In the genomic region with DNA sequence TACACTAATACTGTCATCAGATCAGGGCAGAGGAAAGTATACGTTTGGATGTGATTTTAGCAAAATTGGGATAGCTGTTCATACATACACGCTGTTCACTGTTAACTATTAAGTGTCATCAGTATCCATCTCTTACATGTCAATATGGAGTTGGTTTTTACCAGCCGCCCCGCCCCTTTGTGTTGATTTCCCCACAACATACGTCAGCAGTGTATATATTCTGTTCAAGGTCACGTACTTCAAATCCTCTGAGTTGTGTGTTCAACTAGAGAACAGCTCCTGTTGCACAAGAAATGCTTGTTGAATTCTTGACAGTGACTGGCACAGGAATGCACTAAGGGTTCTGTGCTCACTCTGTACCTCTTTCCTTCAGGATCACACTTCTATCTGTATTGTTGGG, we compare ENCODE assay signal across 11 mouse cellular contexts. TPM values are rescaled to one million over a fixed set of nuclear protein-coding genes. Genes with fewer than 3 reads are reported as not detected.
A peak's percentile ranks its signal among the peaks of the same experiment; 100 is the strongest.
DNase-seq lines count a peak whose midpoint lies in the region; ATAC-seq and TF ChIP-seq lines count a peak whose summit lies in the region.
"Had no signal": no experiment of that assay in that cellular context is flagged by ENCODE, and none has a peak within 500 bp of the region (broad histone marks: within the 10 kb centered on the region; RNA-seq: fewer than 3 reads in every experiment).

No protein-coding gene starts in this region.

- no peak overlapping the region for H3K9ac ChIP-seq in heart, embryonic 16.5 days (ENCODE audit: low read length)
- H3K9ac ChIP-seq in forebrain, postnatal 0 days = 0 out of 2 replicates have a peak overlapping the region, but pooled peaks have one; percentile 86
- H3K9ac ChIP-seq in liver, embryonic 15.5 days = no peak overlapping the region

- H3K27ac ChIP-seq in heart, embryonic 16.5 days (ENCODE audit: low read length) = no peak overlapping the region
- H3K27ac ChIP-seq in embryonic facial prominence, embryonic 10.5 days (replicated peaks) = no peak overlapping the region
- H3K27ac ChIP-seq in forebrain, postnatal 0 days (ENCODE audit: low read depth, low read length) = no peak overlapping the region
- H3K27ac ChIP-seq in liver, embryonic 15.5 days (replicated peaks) = no peak overlapping the region

- no peak for DNase-seq in heart, postnatal 14 days
- no peak for DNase-seq in embryonic facial prominence, embryonic 10.5 days (ENCODE audit: low spot score)
- no peak for DNase-seq in forebrain, postnatal 0 days
- no peak for DNase-seq in frontal cortex, postnatal 36 days (ENCODE audit: low spot score in 2 of 2)
- DNase-seq in right cerebral cortex, adult 18-20 months = no peak
- DNase-seq in gastrocnemius, postnatal 14 days = no peak
- DNase-seq: cerebellum, postnatal 36 days; gastrocnemius, postnatal 25 days; thymus, adult 18-20 months had no signal

- intact Hi-C loops in heart, postnatal 14 days (cut with DNase I) = no loop called here
- intact Hi-C loops in gastrocnemius, postnatal 14 days (cut with DNase I; ENCODE audit: low total_unique reads) = no loop called here

- no peak for ATAC-seq in heart, embryonic 16.5 days (replicated peaks; ENCODE audit: extremely low read depth, insufficient read depth, low FRiP score)
- ATAC-seq in forebrain, postnatal 0 days = no peak
- no peak for ATAC-seq in liver, embryonic 15.5 days (ENCODE audit: insufficient read depth)

- H3K4me2 ChIP-seq in heart, embryonic 16.5 days (ENCODE audit: low read depth, low read length) = peak overlapping the region; percentile 76
- H3K4me2 ChIP-seq in forebrain, postnatal 0 days (ENCODE audit: low read depth) = peak overlapping the region; percentile 45
- H3K4me2 ChIP-seq in liver, embryonic 15.5 days = peak overlapping the region; percentile 76

- TF ChIP-seq CTCF in forebrain, postnatal 0 days (IDR thresholded peaks at IDR 0.05; ENCODE audit: low read depth) = no peak

- no peak overlapping the region for H3K4me3 ChIP-seq in heart, embryonic 16.5 days (ENCODE audit: low read length)
- H3K4me3 ChIP-seq in embryonic facial prominence, embryonic 10.5 days = peak overlapping the region; percentile 81; the same call in 1 of the 2 replicates
- H3K4me3 ChIP-seq in forebrain, postnatal 0 days (ENCODE audit: low read depth, low read length) = peak overlapping the region; percentile 81
- no peak overlapping the region for H3K4me3 ChIP-seq in liver, embryonic 15.5 days (replicated peaks)

- WGBS in heart, embryonic 16.5 days = 82% methylated on average over 6 of the region's 6 CpGs
- WGBS in embryonic facial prominence, embryonic 10.5 days = 92% methylated on average over 6 of the region's 6 CpGs
- WGBS in forebrain, postnatal 0 days = 79% methylated on average over 6 of the region's 6 CpGs
- WGBS in liver, embryonic 15.5 days (ENCODE audit: insufficient replicate concordance) = 81% methylated on average over 6 of the region's 6 CpGs

- H3K9me3 ChIP-seq in heart, embryonic 16.5 days (replicated peaks; ENCODE audit: control insufficient read depth, low read length) = no peaks in the 10 kb centered on the region
- no peaks in the 10 kb centered on the region for H3K9me3 ChIP-seq in embryonic facial prominence, embryonic 10.5 days
- H3K9me3 ChIP-seq in forebrain, postnatal 0 days (ENCODE audit: low read length) = no peaks in the 10 kb centered on the region
- H3K9me3 ChIP-seq in liver, embryonic 15.5 days (replicated peaks) = no peaks in the 10 kb centered on the region

- H3K36me3 ChIP-seq in heart, embryonic 16.5 days (ENCODE audit: control insufficient read depth, insufficient read depth) = no peaks in the 10 kb centered on the region
- no peaks in the 10 kb centered on the region for H3K36me3 ChIP-seq in embryonic facial prominence, embryonic 10.5 days (replicated peaks)
- no peaks in the 10 kb centered on the region for H3K36me3 ChIP-seq in forebrain, postnatal 0 days (ENCODE audit: insufficient read depth)
- no peaks in the 10 kb centered on the region for H3K36me3 ChIP-seq in liver, embryonic 15.5 days (replicated peaks)

- H3K27me3 ChIP-seq in heart, embryonic 16.5 days (ENCODE audit: control insufficient read depth, insufficient read depth, low read length) = no peaks in the 10 kb centered on the region
- peaks cover 11% of the 10 kb centered on the region; the same call in 1 of the 2 replicates for H3K27me3 ChIP-seq in embryonic facial prominence, embryonic 10.5 days (replicated peaks; ENCODE audit: low read depth, poor library complexity, severe bottlenecking)
- H3K27me3 ChIP-seq in forebrain, postnatal 0 days (ENCODE audit: insufficient read depth, low read length) = no peaks in the 10 kb centered on the region
- H3K27me3 ChIP-seq in liver, embryonic 15.5 days = peaks cover 11% of the 10 kb centered on the region

- peaks cover 4% of the 10 kb centered on the region; the same call in 1 of the 2 replicates for H3K4me1 ChIP-seq in heart, embryonic 16.5 days (ENCODE audit: control insufficient read depth, insufficient read depth, low read length)
- peaks cover 19% of the 10 kb centered on the region for H3K4me1 ChIP-seq in embryonic facial prominence, embryonic 10.5 days
- H3K4me1 ChIP-seq in forebrain, postnatal 0 days (ENCODE audit: insufficient read depth) = peaks cover 12% of the 10 kb centered on the region; the same call in 1 of the 2 replicates
- H3K4me1 ChIP-seq in liver, embryonic 15.5 days (replicated peaks) = peaks cover 17% of the 10 kb centered on the region

RNA-seq across cellular contexts. Expression of a gene that starts 8.2 kb away (rescaled TPM):
- 15.1 and 18.3 TPM in 2 replicates for polyA plus RNA-seq in heart, embryonic 16.5 days (2015; fragmentation: Nextera tagmentation; extraction: Ambion mirVana)
- total RNA-seq in heart, postnatal 14 days (2021) = 10 to 100 TPM in 1 of 2 experiments, 1 to 10 TPM in 1; 7.7 to 10.7 TPM
- polyA plus RNA-seq in embryonic facial prominence, embryonic 10.5 days (2016; fragmentation: Nextera tagmentation; extraction: Ambion mirVana) = 31.4 and 33.4 TPM in 2 replicates
- total RNA-seq in forebrain, postnatal 0 days (2014; rRNA removed) = 57.6 and 60.9 TPM in 2 replicates
- 38.4 and 45.8 TPM in 2 replicates for polyA plus RNA-seq in forebrain, postnatal 0 days (2015; fragmentation: Nextera tagmentation; extraction: Ambion mirVana)
- 5.2 and 6.2 TPM in 2 replicates for polyA plus RNA-seq in liver, embryonic 15.5 days (2015; fragmentation: Nextera tagmentation; extraction: Ambion mirVana)
- total RNA-seq in gastrocnemius, postnatal 14 days (2021) = 1 to 10 TPM; 3.8 to 5.7 TPM

Comparison
In these comparisons a context has a peak if more than half of its experiments do, and no peak if none do; other contexts are left out.
1. H3K4me3 ChIP-seq: peak in embryonic facial prominence, embryonic 10.5 days (single experiment) and forebrain, postnatal 0 days (single experiment); none in heart, embryonic 16.5 days (single experiment) and liver, embryonic 15.5 days (single experiment).
2. Peak in every context shown above with its lines, with median percentiles within 50 percentile points of each other: H3K4me2 ChIP-seq.